Mouse (Mus musculus): ENCODE results near the gene Ints1.

The Ints1 gene

DNA sequence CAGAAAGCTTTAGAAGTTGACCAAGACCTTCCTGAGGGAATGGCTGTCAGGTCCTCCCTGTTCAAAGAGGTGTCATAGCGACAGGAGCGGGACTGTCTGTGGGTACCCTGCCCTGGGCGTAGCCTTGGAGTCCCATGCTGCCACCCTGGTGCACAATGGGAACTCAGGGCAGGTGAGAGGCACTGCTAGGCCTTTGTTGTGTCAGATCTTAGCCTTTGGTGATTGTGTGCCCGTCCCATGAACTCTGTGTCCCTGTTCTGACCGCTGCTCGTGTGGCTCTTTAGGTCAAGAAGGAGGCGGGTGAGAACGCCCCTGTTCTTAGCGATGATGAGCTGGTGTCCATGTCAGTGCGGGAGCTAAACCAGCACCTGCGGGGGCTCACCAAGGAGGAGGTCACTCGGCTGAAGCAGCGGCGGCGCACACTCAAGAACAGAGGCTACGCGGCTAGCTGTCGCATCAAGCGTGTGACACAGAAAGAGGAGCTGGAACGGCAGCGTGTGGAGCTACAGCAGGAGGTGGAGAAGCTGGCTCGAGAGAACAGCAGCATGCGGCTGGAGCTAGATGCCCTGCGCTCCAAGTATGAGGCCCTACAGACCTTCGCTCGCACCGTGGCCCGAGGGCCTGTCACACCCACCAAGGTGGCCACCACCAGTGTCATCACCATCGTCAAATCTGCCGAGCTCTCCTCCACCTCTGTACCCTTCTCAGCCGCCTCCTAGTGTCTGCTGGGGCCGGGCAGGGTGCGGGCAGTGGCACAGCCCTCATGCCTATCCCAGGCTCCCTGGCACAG, 24.5 kb upstream of the Ints1 start:
- DNase-seq (ENCODE audit: low read depth) = no peak

DNA sequence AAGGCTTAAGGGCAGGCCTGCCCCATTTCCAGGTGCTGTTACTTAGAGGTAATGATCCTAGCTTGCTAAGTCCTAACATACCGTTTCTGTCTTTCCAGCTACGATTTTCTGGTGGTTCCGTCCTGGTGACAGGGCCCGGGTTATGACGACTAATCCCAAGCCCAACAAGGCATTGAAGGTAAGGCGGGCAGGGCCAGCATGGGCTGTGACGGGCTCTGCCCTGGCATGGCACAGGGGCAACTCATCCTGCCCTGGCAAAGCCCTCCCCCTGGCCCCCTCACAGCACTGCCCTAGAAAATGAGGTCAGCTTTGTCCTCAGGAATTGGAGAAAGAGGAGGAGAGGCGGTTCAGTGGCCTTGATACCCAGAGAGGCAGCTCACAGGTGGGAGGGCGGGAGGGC, 23.6 kb upstream of the Ints1 start:
- DNase-seq (ENCODE audit: low read depth) = no peak

DNA sequence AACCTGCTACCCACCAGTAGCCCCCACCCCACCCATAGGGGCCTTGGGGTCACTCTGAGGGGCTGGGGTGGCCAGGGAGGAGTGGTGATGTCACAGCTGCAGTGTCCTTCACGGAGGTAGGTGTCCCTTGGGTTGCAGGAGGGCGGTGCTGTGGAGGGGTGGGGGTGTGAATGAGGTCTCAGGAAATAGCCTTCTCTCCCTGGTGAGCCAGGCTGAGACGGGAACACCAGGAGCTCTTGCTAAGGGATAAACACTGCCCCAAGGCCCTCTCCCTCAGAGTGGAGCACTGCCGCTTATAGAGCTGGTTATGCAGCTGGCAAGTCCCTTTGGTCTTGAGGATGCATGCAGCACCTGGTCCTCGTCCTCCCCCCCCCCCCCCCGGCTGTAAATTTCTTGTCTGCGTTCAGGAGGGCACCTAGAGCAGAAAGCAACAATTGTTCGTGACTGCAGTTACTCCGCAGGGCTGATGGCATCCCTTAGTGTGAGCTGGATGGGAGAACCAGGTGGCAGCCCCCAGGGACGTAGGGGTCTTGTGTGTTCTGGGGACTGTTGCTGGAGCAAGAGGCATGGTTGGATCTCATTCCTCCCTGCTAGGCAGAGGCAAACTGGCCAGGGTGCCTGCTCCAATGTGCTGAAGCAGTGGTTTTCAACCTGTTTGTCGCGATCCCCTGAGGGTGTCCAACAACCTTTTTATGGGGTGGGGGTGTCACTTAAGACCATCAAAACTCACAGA, 22.9 kb upstream of the Ints1 start:
- no peak for DNase-seq (ENCODE audit: low read depth)

DNA sequence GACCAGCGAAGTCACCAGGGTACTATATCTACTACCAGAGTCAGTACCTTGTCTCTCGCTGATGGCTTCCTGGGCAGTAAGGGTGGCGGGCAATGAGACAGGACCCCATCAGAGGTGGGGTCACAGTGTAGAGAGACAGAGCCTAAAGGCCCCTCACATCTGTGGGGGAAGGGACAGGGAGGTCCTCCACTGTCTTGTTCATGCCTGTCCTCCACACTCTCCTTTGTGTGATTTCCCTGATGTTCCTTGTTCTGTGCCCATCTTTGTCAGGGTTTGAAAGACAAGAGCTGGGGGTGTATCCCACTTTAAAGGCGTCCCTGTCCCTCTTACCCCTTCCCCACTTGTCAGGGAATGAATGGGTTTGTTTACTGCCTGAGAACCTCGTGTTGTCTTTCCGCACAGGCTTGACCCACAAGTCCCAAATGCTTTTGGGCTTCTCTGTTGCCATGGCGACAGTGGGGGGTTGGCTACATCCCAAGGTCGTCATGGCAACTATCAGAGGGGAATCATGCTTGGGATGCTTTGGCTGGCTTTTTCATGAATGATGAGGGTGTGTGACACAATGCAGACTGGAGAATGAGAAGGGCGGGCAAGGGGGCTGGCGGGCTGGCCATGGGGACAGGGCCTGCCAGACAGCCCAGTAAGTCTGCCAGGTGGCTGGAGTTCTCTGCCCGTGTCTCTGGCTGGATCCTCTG, 22.1 kb upstream of the Ints1 start:
- no peak for DNase-seq (ENCODE audit: low read depth)

DNA sequence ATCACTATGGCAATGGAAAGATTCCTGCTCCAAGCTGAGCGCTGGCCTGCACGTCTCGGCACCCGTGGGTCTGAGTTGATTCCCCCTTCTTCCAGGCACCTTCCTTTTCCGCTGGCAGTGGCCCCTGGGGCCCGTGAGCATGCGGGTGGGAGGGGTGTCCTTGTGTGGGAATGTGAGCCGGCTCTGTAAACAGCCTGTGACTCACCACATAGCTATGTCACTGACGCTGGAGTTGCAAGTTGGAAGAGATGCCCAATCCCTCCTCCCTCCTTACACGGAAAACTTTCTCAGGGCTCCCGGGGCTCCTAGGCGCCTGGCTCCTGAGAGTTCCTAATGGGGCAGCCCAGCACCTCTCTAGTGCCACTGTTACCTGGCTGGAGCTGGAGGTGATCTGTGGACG, 21.4 kb upstream of the Ints1 start:
- DNase-seq (ENCODE audit: low read depth) = no peak

DNA sequence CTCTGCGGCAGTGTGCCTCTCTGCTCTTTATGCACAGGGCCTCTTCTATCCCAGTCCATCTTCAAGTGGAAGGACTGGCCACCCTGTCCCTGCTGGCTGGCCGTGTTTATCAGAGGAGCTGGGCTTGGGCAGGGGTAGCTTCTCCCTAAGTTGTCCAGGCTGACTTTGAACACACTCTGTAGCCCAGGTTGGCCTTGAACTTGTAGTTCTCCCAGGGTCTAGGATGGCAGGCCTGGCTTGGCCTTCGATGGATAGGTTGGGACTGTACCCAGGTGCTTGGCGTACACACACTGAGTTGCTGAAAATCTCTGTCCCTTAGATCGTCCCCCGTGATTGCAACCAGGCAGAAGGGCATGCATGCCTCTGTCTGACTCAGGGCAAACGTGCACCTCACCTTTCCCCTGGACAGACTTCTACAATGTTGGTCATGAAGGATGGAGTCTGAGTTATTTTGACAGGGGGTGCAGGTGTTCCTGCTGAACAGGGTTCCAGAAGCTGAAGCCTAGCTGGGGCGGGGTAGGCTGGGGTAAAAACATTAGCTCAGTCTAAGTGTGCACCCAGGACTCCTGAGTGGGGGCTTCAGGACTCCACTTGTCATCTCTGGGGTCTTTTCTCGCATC, 20.6 kb upstream of the Ints1 start:
- no peak for DNase-seq (ENCODE audit: low read depth)

DNA sequence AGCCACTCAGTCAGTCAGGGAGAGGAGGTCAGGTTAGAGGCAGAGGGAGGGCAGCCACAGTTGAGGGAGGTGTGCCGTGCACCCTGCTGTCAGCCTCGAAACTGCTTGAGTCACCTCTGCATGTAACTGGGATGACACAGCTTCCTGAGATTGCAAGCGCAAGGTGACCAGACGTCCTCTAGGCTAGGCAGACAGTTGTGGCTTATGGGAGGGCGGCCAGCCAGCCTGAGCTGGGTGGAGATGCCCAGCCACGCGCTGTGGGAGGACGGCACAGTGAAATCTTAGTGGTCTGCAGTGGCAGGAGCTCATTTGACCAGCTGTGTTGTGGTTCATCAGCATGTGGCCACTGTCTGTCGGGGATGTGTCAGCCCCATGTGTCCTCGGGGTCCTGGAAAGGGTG, 19.5 kb upstream of the Ints1 start:
- peak; percentile 37 for DNase-seq (ENCODE audit: low read depth)

DNA sequence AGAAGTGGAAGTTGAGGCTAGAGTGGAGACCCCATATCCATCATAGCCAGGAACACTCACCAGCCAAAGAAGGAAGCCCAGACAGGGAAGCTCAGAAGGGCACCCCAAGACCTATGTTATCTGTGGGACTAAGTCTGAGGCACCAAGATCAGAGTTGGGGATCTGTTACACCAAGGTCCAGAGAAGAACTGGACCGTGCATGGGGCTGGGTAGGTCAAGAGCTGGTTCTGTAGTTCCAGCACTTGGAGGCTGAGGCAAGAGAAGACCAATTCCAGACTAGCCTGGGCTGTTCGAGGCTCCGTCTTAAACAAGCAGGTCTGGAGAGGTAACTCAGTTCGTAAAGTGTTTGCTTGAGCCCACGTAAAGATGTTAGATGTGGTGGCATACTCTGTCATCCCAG, 18.7 kb upstream of the Ints1 start:
- no peak for DNase-seq (ENCODE audit: low read depth)

DNA sequence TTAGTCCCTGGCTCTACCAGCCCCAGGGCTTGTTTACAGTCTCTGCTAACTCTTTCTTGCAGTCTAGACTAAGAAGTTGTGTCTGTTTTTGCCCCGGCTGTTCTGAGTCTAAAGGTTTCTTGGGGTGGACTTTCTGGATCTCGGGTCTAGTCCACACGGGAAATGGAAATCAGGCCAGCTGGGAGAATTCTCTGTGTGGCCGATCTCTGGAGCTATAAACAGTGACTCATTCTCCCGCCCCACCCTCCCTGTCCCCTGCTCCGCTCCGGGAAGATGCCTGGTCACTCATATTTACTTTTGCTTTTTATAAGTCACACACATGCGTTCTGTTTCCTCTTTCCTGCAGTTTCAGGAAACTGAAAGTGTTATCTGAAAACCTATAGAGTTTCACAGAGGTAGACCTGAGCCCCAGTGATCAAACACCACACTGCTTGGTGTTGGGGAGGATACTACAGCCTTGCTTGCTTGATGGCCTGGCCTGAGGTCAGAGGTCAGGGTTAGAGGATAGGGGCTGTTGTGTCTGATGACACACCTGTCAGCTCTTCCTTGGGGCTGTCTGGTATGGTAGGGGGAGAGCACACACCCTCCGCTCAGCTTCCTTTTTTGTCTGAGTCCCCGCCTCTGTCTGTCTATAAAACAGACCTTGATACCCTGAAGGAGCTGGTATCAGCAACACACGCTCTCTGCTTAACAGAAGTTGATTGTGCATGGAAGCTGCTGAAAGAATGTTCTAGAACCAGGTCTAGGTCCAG, 18.0 kb upstream of the Ints1 start:
- peak; percentile 54 for DNase-seq (ENCODE audit: low read depth)

DNA sequence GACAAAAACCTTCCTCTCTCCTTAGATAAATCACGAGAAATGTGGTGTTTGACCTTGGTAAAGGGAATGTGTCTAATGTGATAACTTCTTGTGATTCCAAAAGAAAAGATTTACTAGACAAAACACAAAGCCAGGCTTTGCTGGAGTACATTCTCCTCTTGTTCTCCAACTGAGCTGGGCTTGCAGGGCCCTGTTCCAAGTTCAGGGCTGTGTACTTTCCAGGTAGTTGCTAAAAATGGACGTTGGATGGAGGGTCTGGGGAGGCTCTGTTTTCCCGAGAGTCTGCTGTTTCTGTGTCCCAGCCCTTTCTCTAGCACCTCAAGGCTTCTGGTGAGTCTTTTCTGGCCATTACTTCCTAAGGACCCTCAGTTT, 17.5 kb upstream of the Ints1 start:
- DNase-seq (ENCODE audit: low read depth) = no peak

DNA sequence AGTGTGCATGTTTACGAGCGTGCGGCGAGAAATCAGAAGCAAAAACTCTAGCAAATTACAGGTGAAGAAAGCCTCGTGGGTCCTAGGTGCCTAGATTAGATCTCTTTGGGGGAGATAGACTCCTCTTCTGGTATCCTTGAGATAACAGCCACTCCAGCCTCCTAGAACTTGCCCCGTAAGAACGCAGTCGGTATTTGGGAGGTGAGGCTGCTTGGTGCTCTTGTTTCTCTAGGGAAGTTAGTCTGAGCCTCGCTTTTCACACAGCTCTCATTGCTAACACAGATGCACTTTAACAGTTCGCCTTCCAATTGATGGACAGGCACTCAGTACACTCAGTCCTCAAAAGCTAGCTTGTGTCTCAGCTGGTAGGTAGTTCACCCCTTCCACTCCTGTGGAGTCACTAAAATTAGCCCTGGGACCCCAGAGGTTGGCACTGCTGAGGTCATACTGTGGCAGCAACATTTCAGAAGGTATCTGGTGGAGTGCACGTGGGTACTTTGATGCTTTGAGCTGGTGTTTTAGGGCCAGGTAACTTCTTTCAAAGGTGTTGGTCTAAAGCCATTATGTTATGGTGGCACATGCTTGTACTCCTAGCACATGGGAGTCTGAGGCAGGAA, 16.8 kb upstream of the Ints1 start:
- DNase-seq (ENCODE audit: low read depth) = no peak

DNA sequence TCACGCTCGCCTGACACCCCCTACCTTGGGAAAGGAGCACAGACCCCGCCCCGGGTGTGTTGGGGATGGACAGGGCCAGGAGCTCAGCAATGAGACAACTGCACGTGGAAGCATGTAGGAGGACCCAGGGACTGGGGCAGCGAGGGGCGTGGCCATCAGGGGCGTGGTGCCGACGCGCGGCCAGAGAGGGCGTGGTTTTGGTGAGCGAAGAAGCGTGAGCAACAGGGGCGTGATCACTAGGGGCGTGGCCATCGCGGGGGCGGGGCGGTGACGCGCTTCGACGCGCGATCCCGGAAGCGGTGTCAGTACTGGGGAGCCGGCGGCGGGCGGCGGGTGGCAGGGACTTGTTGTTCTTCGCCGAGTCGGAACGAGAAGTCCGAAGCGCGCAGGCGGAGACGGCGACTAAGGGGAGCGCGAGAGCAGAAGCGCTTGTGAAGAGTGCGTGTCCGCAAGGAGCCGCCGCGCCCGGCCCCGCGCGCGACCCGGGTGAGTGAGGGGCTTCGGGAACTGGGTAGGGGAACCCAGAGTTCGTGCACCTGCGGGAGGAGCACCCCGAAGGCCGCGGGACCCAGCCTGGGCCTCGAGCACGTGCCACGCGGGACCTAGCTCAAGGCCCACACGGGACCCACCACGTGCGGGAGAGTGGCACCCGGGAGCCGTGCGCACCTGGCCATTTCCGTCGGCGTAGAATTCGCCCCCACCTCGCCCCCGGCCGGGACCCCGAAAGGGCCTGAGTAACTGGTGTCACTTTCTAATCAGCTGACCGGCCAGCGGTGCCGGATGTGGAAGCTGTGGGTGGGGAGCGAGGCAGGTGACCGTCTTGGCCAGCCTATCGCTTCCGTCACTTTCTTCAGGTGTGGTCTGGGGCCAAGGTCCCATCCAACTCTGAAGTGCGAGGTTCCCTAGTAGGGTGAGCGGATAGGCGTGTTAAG, 16.0 kb upstream of the Ints1 start, which contains the start of gene Mafk:
Mafk (plus strand) TSS at position 287 of the 932 bp plus-strand sequence.
- DNase-seq (ENCODE audit: low read depth) = peak; percentile 98

DNA sequence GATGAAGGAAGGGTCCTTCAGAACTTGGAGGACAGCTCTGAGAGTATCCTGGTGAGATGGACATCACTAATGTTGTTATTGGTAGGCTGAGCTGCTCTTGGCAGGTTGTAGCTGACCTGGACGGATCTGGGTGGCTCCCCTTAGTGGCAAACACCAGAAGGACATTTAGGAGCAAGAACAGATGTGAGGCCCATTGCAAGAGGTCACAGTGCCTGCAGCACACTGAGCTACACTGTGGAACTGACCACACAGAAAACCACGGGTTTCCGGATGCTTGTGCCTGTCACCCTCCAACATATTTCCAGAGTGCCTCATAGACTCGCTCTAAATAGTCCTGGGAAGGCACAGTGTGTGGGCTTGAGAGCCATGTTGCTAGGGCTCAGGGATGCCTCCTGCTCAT, 14.0 kb upstream of the Ints1 start:
- DNase-seq (ENCODE audit: low read depth) = no peak

DNA sequence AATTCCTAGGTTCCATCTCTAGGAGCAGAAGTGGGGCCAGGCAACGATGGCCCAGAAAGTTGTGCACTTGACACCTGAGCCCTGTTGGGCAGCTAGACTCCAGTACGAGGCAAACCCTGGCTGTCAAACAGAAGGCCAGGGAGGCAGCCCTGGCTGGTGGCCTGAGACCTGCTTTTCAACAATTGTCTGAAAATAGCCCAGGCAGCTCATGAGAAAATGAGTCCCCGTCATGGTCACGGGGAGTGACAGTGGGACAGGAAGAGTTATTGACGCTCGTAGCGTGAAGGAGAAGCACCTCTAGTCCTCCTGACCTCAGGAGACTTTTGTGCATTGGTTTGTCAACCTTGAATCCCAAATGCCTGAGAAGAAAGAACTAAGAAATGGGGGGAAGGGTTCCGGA, 5.9 kb upstream of the Ints1 start:
- DNase-seq (ENCODE audit: low read depth) = no peak

DNA sequence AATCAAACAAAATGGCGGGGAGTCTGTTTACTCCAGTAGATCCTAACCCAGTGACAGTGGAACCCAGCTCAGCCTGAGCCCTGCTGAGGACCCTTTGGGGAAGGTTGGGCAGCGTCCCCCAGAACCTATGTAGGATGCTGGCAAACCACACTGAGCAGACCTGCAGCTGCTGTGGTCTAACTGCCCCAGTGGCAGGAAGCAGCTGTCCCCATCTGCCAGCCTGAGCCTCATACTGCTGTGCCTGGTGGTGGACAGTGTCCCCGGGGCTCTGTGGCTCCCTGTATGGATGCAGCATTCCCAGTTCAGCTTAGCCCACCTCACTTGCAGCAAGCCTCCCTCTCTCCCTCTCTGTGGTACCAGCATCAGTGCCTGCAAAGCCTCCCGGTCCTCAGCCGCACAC, 1.5 kb upstream of the Ints1 start:
- DNase-seq (ENCODE audit: low read depth) = no peak

DNA sequence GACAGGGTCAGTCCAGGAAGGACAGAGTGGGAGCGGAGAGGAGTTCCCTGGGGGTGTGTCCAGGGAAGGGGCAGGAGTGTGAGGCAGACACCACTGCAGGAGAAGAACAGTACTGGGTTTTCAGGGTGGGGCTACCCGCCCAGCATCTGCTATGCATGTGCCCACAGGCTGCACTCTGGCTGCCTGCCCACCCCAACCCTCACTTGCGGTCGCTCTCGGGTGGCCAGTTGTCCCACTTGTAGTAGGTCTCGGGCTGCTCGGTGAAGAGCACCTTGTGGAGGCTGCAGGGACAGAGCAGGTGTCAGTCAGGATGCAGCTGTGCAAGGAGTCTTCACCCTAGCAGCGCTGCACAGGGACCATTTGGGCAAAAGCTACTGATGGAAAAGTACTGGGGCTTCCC, 7.3 kb downstream of the Ints1 start:
- no peak for DNase-seq (ENCODE audit: low read depth)

DNA sequence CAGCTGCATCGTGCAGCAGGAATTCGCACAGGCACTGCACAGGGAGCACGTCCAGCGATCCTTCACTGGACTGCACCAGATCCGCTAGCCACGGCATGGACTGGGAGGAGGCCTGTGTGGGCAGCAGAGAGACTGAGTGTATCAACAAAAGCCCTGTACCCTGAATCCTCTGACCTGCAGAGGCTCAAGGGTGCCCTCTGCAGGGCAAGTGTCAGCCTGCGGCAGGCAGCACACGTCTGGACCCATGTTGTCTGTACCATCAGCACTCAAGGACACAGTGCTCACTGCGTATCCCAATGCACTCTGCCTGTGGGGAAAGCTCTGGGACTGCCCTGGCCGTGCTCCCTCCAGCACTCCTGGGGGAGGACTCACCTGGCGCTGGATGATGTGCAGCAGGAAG, 11.2 kb downstream of the Ints1 start:
- peak; percentile 33 for DNase-seq (ENCODE audit: low read depth)

DNA sequence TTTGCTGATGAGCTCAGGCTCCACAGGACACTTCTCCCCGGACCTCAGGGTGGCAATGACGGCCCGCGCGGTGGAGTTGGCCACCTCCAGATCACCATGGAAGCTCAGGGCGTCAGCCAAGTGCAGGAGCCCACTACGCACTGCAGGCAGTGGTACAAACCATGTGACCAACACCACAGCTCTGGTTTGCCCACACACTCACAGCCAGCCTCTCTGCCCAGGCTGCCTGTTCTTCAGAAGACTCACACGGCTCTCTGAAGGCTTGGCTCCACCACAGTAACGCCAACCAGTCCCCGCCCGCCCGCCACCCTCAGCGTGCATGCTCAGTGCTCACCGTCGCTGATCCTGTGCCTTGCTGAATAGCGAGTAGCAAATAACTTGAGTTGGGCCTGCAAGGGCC, 17.4 kb downstream of the Ints1 start:
- DNase-seq (ENCODE audit: low read depth) = no peak

DNA sequence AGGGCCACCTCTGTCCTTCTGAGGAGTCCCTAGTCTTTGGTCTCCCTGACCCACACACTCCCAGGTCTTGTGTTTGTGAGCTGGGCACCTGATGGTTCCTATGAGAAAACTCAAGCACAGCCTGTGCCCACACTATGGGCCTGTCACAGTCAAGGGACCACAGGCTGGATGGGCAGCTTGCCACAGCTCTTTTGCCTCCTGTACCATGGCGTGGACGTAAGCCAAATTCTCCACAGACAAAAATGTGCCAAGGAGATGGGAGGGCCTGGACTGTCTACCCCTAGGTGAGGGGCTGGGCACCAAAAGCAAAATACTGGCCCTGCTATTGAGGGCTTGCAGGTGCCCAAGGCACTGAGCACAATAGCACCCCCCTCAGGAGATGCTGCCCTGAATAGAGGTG, 18.9 kb downstream of the Ints1 start:
- DNase-seq (ENCODE audit: low read depth) = no peak

DNA sequence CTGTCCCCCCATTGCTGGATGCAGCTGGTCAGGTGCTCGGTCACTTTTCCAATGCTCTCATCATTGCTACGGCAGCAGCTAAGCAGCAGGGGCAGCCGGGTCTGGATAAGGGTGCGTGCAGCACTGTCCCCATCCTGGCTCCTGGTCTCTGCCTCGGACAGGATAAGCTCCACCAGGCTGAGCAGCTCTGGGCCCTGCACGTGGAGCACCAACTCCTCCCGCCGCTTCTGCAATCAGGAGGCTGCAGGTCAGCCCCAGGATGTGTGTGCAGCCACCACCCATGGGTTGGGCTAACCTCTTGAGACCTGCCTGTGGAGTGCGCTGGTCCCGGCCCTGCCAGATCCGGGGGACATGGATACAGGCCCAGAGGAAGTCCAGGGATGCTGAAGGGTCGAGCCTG, 19.3 kb downstream of the Ints1 start:
- DNase-seq (ENCODE audit: low read depth) = no peak
